Mouse (Mus musculus) erythroblast, adult 5-6 weeks (primary cell): ENCODE data around the gene Apbb2. TPM values are rescaled to one million over a fixed set of nuclear protein-coding genes. Genes with fewer than 3 reads are reported as not detected.

ENCODE experiments used
- ATAC-seq: replicated peaks from 2 replicates; pipeline ENCODE4 v1.8.0; 2016; ENCODE audit warnings: moderate number of reproducible peaks, mild to moderate bottlenecking, moderate TSS enrichment, inconsistent platforms; ENCODE audit not compliant: poor library complexity, low FRiP score, severe bottlenecking
- total RNA-seq, 2 experiments: library from RNA; stranded (forward) in 1 of 2; stranded (reverse) in 1 of 2; fragments of 150-400 nt in 1 of 2; fragments of 200-764, 138-1000 nt in 1 of 2; gene quantifications; 2 replicates each; pipeline versions ENCODE4 v1.2.3 to v1.2.4; 2015 to 2017; ENCODE audit warnings: low replicate concordance in 2 of 2

The Apbb2 gene
- not detected in 2 replicates for total RNA-seq (2015; ENCODE audit: low replicate concordance)
- 0.34 TPM in 1 of 2 replicates, not detected in the other for total RNA-seq (2017; ENCODE audit: low replicate concordance)

DNA sequence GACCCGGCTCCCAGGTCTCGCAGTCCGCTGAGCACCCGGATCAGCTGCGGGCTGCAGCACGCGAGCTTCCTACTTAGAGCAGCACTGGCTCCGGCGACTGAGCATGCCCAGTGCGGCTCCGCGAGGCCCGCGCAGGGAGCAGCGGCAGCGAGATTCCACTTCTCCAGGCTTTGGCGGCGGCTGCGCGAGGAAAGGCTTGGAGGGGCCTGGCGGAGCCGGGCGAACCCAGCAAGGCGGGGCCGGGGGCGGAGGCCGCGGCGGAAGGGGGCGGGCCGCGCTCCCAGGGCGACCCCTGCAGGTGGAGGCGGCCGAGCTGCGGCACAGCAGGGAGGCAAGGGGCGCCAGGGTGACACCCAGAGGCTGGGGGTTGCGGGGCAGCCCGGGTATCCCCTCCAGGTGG, at the start of gene Apbb2:
Gene Apbb2, minus strand, starts transcription at position 188 of the 400 bp plus-strand sequence.
- ATAC-seq: no peak

GRCm38 (mm10) chr5:66654220-66654619, 35.6 kb upstream of the Apbb2 start:
- ATAC-seq: no peak

DNA sequence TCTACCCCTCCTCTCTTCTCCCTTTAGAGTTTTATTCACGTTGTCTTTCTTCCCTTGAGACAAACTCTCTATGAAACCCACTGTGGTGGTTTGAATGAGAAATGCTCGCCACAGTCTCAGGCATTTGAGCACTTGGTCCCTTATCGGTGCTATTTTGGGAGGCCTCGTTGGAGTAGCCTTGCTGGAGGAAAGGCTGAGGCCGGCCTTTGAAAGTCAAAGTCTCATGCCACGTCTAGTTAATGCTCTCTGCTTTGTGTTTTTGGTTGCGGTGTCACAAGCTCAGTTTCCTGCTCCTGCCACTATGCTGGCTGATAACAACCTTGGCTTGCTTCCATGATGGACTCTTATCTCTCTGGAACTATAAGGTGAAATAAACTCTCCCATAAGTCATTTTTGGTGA, 28.9 kb upstream of the Apbb2 start:
- ATAC-seq: no peak

- ATAC-seq: no peak
These were observed 24.7 kb upstream of the Apbb2 start for GRCm38 (mm10) chr5:66643260-66643659.

DNA sequence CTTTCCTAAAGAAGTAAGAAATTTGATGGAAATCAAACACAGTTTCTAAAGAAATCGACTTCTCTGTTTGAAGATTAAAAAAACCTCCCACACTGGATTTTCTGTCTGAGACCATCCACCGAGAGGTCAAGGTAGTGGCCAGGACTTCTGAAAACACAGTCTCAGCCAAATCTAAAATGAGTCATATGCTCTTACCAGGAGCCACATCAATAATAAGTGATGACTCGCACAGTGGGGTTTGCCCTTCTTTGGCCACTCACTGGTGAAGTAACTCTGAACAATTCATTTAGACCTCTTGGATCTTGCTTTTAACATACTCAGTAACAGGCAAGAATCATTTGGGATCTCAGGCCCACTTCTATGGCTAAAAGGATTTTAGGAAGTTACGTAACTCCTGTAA, 23.6 kb upstream of the Apbb2 start:
- no peak for ATAC-seq

- ATAC-seq: no peak
These were observed 17.0 kb upstream of the Apbb2 start for GRCm38 (mm10) chr5:66635459-66636079.

DNA sequence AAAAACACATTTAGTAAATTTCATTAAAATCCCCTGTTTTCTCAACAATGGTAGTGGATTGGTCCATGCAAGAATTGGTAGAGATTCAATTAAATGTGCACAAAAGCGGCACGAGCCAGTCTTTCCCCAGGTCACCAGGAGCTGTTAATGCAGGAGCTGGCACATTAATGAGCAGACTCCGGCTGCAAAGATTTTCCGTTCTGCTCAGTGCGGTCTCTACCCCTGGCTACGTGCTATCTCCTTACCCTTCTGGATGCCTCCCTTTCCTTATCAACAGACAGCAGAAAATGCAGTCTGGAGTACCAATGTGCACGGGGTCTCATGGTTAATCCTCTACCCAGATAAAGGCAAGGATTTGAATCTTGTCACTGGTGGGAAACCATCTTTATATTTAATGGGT, 9.2 kb upstream of the Apbb2 start:
- no peak for ATAC-seq

DNA sequence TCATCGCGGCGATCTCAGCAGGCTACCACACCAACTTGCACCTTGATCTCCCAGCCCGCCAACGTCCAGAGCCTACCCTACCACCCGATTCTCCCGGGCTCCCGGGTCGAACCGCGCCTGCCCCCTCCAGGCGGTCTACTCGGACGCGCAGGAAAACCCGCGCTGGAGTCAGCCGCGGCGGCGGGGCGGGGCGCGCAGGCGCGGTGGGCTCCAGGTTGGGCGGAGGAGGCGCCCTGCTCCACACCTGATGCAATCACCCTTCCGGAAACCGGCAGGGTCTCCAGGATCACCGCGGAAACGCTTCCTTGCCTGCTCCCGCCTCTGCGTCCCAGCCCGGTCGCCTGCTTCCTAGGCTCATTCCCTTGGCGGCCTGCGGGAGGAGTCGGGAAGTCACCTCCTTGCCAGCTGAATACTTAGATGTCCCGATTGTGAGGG, 1.6 kb upstream of the Apbb2 start:
- no peak for ATAC-seq

DNA sequence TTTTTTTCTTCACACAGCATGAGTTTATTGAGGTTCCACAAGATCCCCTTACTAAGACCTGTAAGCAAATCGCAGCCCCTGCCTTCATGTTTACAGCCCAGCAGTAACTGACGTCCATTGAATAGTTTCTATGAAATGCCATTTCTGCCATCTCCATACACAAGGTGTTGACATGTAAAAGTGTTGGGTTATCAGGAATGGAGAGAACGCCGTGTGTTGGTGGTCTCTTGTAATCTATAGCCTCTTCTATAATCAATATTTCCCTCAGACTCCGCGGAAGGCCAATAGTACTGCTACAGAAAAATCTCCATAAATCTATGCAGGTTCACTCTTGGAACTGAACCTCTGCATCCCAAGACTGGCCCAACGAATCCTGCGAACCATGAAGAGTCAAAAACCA, 1.1 kb upstream of the Apbb2 start:
- no peak for ATAC-seq

- ATAC-seq: no peak
These were observed 611 bp upstream of the Apbb2 start for GRCm38 (mm10) chr5:66619195-66619594.

DNA sequence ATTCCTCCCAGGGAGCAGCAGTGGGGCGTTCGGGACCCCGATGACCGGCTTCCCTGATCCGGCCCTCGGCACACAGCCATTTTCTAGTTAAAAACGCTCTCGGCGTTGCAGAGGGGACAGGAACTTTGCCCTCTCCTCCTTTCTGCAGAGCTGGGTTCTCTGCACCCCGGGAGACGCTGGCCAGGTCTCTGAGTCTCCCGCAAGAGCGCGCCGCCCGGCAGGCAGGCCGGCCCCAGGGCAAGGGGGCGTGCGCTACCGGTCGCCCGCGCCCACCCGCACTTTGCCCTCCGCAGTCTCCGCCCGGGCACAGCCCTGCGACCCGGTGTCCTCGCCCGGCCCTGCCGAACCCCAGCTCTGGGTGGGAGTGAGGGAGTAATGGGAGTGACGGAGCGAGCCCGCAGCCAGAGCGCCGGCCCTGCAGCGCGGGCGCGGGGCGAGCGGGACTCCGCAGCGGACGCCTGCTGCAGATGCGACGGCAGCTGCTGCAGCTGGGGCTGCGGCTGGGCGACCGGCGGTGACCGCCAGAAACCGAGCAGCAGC, 593 bp downstream of the Apbb2 start:
- ATAC-seq: no peak

- ATAC-seq: no peak
These were observed 3.6 kb downstream of the Apbb2 start for GRCm38 (mm10) chr5:66614940-66615339.

- ATAC-seq: no peak
These were observed 4.9 kb downstream of the Apbb2 start for GRCm38 (mm10) chr5:66613725-66614124.

DNA sequence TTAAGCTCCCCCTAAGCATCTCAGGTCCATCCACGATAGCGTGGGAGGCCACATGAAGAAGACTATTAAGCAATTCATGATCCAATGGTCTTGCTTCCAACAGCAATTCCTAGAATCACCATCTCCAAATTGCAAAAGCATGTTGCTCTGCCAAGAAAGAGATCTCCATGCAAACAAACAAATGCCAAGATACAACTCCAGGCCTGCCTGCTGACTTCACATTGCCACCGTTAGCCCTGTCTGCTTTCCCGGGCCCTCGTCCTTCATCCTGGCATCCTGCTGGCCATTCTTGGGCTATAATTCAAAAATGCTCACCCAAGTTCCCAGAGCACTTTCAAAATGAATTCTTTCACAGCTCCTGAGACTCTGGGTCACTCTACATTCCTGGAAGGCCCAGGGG, 5.6 kb downstream of the Apbb2 start:
- no peak for ATAC-seq

GRCm38 (mm10) chr5:66611851-66612250, 6.7 kb downstream of the Apbb2 start:
- no peak for ATAC-seq

GRCm38 (mm10) chr5:66611361-66611760, 7.2 kb downstream of the Apbb2 start:
- no peak for ATAC-seq

DNA sequence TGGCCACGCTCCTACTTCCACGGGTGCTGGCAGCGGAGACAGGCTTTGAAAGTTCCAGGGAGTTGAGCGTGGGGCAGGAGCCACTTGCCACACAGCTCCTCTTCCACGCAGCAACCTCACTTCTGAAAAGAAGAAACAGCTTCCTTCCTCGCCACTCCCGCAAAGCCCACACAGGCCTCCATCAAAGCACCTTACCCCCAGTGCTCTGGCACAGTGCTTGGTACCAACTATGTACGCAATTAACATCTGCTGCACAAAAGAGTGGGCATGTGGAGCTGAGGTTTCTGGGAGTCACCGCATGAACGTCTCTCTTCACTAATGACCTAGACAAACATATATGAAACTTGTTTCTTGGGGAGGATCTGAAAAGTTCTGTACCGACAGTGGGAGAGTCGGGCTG, 8.3 kb downstream of the Apbb2 start:
- no peak for ATAC-seq

- no peak for ATAC-seq
These were observed 9.3 kb downstream of the Apbb2 start for GRCm38 (mm10) chr5:66609306-66609705.

GRCm38 (mm10) chr5:66607801-66608200, 10.8 kb downstream of the Apbb2 start:
- no peak for ATAC-seq

- ATAC-seq: no peak
These were observed 11.4 kb downstream of the Apbb2 start for GRCm38 (mm10) chr5:66607201-66607600.

- no peak for ATAC-seq
These were observed 12.9 kb downstream of the Apbb2 start for GRCm38 (mm10) chr5:66605636-66606035.

- no peak for ATAC-seq
These were observed 14.2 kb downstream of the Apbb2 start for GRCm38 (mm10) chr5:66604423-66604822.
